In the genomic region with DNA sequence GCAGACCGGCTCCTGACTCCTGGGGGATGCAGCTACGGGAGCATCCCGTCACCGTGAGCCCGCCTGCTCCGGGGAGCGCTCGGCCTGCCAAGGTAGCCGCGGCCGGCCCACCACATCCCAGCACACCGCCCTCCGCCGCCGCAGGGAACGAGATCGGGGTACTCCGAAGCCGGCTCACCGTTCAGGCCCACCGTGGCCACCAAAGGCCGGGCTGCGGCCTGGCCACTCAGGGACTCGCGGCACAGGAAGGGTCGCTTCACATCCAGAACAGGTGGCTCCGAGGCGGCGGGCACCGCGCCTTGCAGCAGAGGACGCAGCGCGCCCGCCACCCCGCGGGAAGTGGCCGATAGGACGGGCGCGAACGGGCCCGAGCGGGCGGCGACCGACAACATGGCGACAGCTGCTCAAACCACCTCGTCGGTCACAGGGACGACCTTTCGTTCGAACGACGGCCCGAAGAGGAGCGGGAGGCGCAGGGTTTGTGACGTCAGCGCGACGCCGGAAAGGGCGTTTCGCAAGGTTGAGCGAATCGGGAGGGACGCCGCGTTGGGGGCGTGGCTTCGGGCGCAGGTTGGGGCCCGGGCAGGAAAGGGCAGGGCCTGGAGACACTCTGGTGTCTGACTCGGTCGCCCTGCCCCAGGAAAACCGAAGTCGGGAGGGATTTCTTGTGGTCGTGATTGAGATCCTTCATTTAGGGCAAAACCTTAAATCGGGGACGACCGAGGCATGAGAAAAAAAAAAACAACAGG, we compare ENCODE assay signal across 8 mouse cellular contexts. TPM values are rescaled to one million over a fixed set of nuclear protein-coding genes. Genes with fewer than 3 reads are reported as not detected.
DNase-seq lines count a peak whose midpoint lies in the region; ATAC-seq and TF ChIP-seq lines count a peak whose summit lies in the region.

TSS of gene Uqcrfs1 (minus strand) at position 507 of the 749 bp plus-strand sequence.

- under 1% methylated on average over 82 of the region's 82 CpGs for WGBS in hindbrain, embryonic 10.5 days
- under 1% methylated on average over 82 of the region's 82 CpGs for WGBS in lung, postnatal 0 days

- H3K4me3 ChIP-seq in hindbrain, embryonic 10.5 days: peak within 1 kb of the TSS; percentile 99
- peak within 1 kb of the TSS; percentile 99 for H3K4me3 ChIP-seq in lung, postnatal 0 days (ENCODE audit: low read depth, low read length)

- peak within 1 kb of the TSS; percentile 99 for H3K9ac ChIP-seq in lung, postnatal 0 days (replicated peaks; ENCODE audit: low read depth)

- no peak for TF ChIP-seq EP300 in lung, postnatal 0 days (IDR thresholded peaks at IDR 0.05)

- no peak; the same call in 1 of the 2 replicates for TF ChIP-seq CTCF in lung, postnatal 0 days (IDR thresholded peaks at IDR 0.05)

- no peaks in the 10 kb centered on the region for H3K9me3 ChIP-seq in hindbrain, embryonic 10.5 days
- no peaks in the 10 kb centered on the region for H3K9me3 ChIP-seq in lung, postnatal 0 days (ENCODE audit: low read length)

- H3K36me3 ChIP-seq in hindbrain, embryonic 10.5 days: peaks cover 12% of the 10 kb centered on the region
- H3K36me3 ChIP-seq in lung, postnatal 0 days (ENCODE audit: insufficient read depth, low read length): 0 out of 2 replicates have a peak, but pooled peaks cover 6% of the 10 kb centered on the region

- peak; percentile 96 for DNase-seq in MN1 (ENCODE audit: low spot score)
- peak; percentile 96 for DNase-seq in cerebellum, adult 9-10 months
- peak; percentile 98 for DNase-seq in hindbrain, embryonic 10.5 days (ENCODE audit: low spot score)
- peak; percentile 94 for DNase-seq in layer of hippocampus, adult 9-11 months
- peak; percentile 98 for DNase-seq in lung, postnatal 0 days (ENCODE audit: low spot score)
- peak; percentile 97 for DNase-seq in ovary, postnatal 14 days (ENCODE audit: low spot score)
- DNase-seq in thymus, postnatal 14 days: peak; percentile 99

- H3K4me1 ChIP-seq in hindbrain, embryonic 10.5 days (replicated peaks): peaks cover 18% of the 10 kb centered on the region
- H3K4me1 ChIP-seq in lung, postnatal 0 days (ENCODE audit: insufficient read depth, low read depth, low read length): peaks cover 10% of the 10 kb centered on the region; the same call in 1 of the 2 replicates

- peak within 1 kb of the TSS; percentile 76 for H3K4me2 ChIP-seq in lung, postnatal 0 days (replicated peaks; ENCODE audit: low read depth, low read length)

- H3K27me3 ChIP-seq in hindbrain, embryonic 10.5 days (ENCODE audit: insufficient read depth, poor library complexity, severe bottlenecking): no peaks in the 10 kb centered on the region
- no peaks in the 10 kb centered on the region for H3K27me3 ChIP-seq in lung, postnatal 0 days (replicated peaks; ENCODE audit: insufficient read depth, low read length)

- H3K27ac ChIP-seq in hindbrain, embryonic 10.5 days: peak within 1 kb of the TSS; percentile 95
- H3K27ac ChIP-seq in lung, postnatal 0 days (ENCODE audit: low read length): peak within 1 kb of the TSS; percentile 87

- peak; percentile 96 for ATAC-seq in frontal cortex, adult (ENCODE audit: low TSS enrichment)
- ATAC-seq in lung, postnatal 0 days: peak; percentile 96

RNA-seq across cellular contexts. Expression of gene Uqcrfs1, which starts in this region (rescaled TPM):
- 242 and 253 TPM in 2 replicates for polyA plus RNA-seq in hindbrain, embryonic 10.5 days (2016; fragmentation: Nextera tagmentation; extraction: Ambion mirVana)
- polyA plus RNA-seq in lung, postnatal 0 days (2015; fragmentation: Nextera tagmentation; extraction: Ambion mirVana): 169 and 179 TPM in 2 replicates

Comparison
In these comparisons a context has a peak if more than half of its experiments do, and no peak if none do; other contexts are left out.
1. Peak in every context shown above with its lines: DNase-seq, ATAC-seq, H3K4me3 ChIP-seq and H3K27ac ChIP-seq.